Mouse (Mus musculus): ENCODE results near the gene Mrps11.

DNA sequence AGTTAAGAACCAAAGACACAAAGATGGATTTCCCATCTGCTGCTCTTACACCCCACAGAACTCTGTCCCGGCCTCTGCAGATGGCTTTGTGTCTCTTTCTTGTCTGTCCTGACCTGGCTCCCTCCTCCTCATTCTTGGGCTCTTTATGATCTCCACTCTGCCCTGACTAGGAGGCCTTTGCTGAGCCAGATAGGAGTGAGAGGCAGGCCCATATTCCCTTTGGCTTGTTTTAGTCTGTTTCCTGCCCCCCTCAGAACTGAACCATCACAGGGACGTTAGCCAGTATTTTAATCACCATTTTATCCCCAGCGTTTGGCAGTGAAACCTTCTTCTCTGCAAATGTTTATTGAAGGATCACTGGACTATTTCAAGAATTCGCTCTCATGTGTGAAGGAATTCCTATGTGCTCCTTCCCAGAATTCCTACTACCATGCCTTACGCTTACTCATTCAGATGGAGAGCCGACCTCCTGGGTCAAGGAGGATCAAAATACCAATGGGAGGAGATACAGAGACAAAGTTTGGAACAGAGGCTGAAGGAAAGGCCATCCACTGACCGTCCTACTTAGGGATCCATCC is 13.8 kb upstream of the Mrps11 start:
- TF ChIP-seq ZC3H11A (IDR thresholded peaks at IDR 0.05; ENCODE audit: borderline replicate concordance, low read depth, low read length) (no peak), ZNF384 (IDR thresholded peaks at IDR 0.05; ENCODE audit: low read depth, low read length) (no peak), MAFK (IDR thresholded peaks at IDR 0.05; ENCODE audit: insufficient read depth, low read depth, low read length) (no peak)
